Mouse (Mus musculus): ENCODE results near the gene Usp24. TPM values are rescaled to one million over a fixed set of nuclear protein-coding genes. Genes with fewer than 3 reads are reported as not detected.
"Not testable (repeated sequence)": the region's sequence is repeated elsewhere in the genome, so short reads cannot be mapped to it uniquely, and the experiment has no call there.

Usp24 gene
- total and polyA plus RNA-seq, 2 experiments from 2014 or later, result 5.9 to 27.3 TPM

DNA sequence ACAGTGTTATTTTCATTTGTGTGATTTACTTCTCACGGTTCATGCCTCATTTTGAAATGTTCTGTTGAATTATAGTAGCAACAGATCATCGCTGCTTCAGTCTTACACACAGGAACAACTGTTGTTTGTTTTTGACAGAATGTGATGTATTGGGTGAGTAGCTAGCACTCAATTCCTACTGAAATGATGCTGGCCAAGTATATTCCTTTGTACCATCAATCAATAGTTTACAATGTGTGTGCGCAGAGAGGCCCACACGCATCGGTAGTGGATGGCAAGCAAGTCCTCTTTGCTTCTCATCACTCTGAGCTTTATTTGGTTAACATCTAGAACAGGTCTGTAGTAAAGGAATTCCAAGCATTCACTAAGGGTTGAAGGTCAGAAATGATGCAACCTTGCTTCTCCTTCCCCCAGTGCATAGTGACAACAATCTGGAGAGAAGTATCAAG lies 14.4 kb downstream of the Usp24 start:
- TF ChIP-seq CTCF (IDR thresholded peaks at IDR 0.05; ENCODE audit: low read depth), result no peak
- TF ChIP-seq EP300 (IDR thresholded peaks at IDR 0.05; ENCODE audit: low read depth), result no peak
- DNase-seq (ENCODE audit: low spot score) (no peak), ATAC-seq (ENCODE audit: insufficient read depth, low read depth) (no peak)
- Histone ChIP-seq H3K9me3 (replicated peaks; ENCODE audit: control insufficient read depth, low read length) (no peaks in the 10 kb centered on the region), H3K9ac (replicated peaks; ENCODE audit: low read depth, low read length) (no peak overlapping the region), H3K36me3 (replicated peaks; ENCODE audit: control insufficient read depth, insufficient read depth, low read length) (no peaks in the 10 kb centered on the region), H3K4me2 (ENCODE audit: low read depth, low read length) (no peak overlapping the region), H3K27me3 (ENCODE audit: control insufficient read depth, insufficient read depth, low read length) (no peaks in the 10 kb centered on the region), H3K27ac (ENCODE audit: low read depth) (no peak overlapping the region), H3K4me3 (ENCODE audit: low read depth, low read length) (no peak overlapping the region), H3K4me1 (ENCODE audit: control insufficient read depth, insufficient read depth) (peaks cover 18% of the 10 kb centered on the region)
- 53% methylated on average over 5 of the region's 5 CpGs for WGBS

DNA sequence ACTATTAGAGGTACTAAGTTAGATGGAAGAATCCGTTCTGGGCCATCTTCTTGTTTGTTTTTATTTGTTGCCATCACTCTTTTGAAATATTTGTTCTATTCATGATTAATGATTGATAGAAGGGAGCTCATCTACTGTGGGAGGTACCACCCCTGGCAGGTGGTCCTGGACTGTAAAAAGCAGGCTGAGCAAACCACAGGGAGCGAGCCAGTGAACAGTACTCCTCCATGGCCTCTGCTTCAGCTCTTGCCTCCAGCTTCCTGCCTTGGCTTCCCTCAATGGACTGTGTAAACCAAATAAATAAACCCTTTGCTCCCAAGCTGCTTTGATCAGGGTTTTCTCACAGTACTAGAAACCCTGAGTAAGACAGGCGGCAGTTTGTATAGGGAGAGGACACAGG lies 17.1 kb downstream of the Usp24 start:
- Histone ChIP-seq H3K4me2 (ENCODE audit: low read depth, low read length) (no peak overlapping the region), H3K9ac (replicated peaks; ENCODE audit: low read depth, low read length) (no peak overlapping the region), H3K4me1 (ENCODE audit: control insufficient read depth, insufficient read depth) (peaks cover 18% of the 10 kb centered on the region), H3K36me3 (replicated peaks; ENCODE audit: control insufficient read depth, insufficient read depth, low read length) (no peaks in the 10 kb centered on the region), H3K27ac (ENCODE audit: low read depth) (no peak overlapping the region), H3K9me3 (replicated peaks; ENCODE audit: control insufficient read depth, low read length) (no peaks in the 10 kb centered on the region), H3K27me3 (ENCODE audit: control insufficient read depth, insufficient read depth, low read length) (no peaks in the 10 kb centered on the region), H3K4me3 (ENCODE audit: low read depth, low read length) (no peak overlapping the region)
- DNase-seq (ENCODE audit: low spot score), result no peak
- WGBS, result 94% methylated on average over 3 of the region's 3 CpGs
- ATAC-seq (ENCODE audit: insufficient read depth, low read depth), result no peak
- TF ChIP-seq EP300 (IDR thresholded peaks at IDR 0.05; ENCODE audit: low read depth) (no peak), CTCF (IDR thresholded peaks at IDR 0.05; ENCODE audit: low read depth) (no peak)

DNA sequence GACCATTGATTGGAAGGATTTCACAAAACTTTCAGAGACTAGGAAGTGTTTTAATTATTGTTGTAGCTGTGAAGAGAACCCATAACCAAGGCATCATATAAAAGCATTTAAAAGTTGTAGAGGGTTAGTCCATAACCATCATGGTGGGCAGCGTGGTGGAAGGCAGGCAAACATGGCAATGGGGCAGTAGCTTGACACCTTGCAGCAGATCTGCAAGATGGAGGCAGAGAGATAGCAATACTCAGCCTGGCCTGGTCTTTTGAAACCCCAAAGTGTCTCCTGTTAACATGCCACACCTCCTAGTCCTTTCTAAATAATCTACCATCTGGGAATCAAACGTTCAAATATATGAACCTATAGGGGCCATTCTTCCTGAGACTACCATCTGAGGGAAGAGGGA lies 17.6 kb downstream of the Usp24 start:
- DNase-seq (ENCODE audit: low spot score), result no peak
- Histone ChIP-seq H3K27me3 (ENCODE audit: control insufficient read depth, insufficient read depth, low read length) (no peaks in the 10 kb centered on the region), H3K9me3 (replicated peaks; ENCODE audit: control insufficient read depth, low read length) (no peaks in the 10 kb centered on the region), H3K4me3 (ENCODE audit: low read depth, low read length) (no peak overlapping the region), H3K9ac (replicated peaks; ENCODE audit: low read depth, low read length) (no peak overlapping the region), H3K36me3 (replicated peaks; ENCODE audit: control insufficient read depth, insufficient read depth, low read length) (no peaks in the 10 kb centered on the region), H3K4me1 (ENCODE audit: control insufficient read depth, insufficient read depth) (peaks cover 18% of the 10 kb centered on the region), H3K27ac (ENCODE audit: low read depth) (no peak overlapping the region), H3K4me2 (ENCODE audit: low read depth, low read length) (no peak overlapping the region)
- 59% methylated on average over 2 of the region's 2 CpGs for WGBS
- TF ChIP-seq CTCF (IDR thresholded peaks at IDR 0.05; ENCODE audit: low read depth) (no peak), EP300 (IDR thresholded peaks at IDR 0.05; ENCODE audit: low read depth) (no peak)
- no peak for ATAC-seq (ENCODE audit: insufficient read depth, low read depth)

DNA sequence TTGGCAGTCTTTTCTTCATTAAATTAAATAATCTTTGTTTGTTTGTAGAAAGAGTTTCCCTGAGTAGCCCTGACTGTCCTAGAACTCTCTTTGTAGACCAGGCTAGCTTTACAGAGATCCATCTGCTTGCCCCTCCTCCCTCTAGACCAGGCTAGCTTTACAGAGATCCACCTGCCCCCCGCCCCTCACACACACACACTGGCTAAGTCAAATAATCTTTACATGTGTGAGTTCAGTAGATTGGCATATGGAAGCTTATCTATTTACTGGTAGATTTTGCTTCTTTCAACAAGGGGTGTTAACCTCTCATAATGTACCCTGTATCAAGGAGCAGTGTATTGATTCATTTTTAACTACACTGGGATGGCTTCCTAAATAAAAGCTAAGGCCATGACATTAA lies 19.8 kb downstream of the Usp24 start:
- no peak overlapping the region for H3K9ac ChIP-seq (replicated peaks; ENCODE audit: low read depth, low read length)
- no peak overlapping the region for H3K27ac ChIP-seq (ENCODE audit: low read depth)
- 85% methylated on average over 1 of the region's 1 CpGs for WGBS
- H3K36me3 ChIP-seq (replicated peaks; ENCODE audit: control insufficient read depth, insufficient read depth, low read length), result no peaks in the 10 kb centered on the region
- 0 out of 2 replicates have a peak, but pooled peaks cover 17% of the 10 kb centered on the region for H3K4me1 ChIP-seq (ENCODE audit: control insufficient read depth, insufficient read depth)
- DNase-seq (ENCODE audit: low spot score), result no peak
- no peak for ATAC-seq (ENCODE audit: insufficient read depth, low read depth)
- no peak overlapping the region for H3K4me2 ChIP-seq (ENCODE audit: low read depth, low read length)
- TF ChIP-seq EP300 (IDR thresholded peaks at IDR 0.05; ENCODE audit: low read depth) (no peak), CTCF (IDR thresholded peaks at IDR 0.05; ENCODE audit: low read depth) (no peak)
- H3K9me3 ChIP-seq (replicated peaks; ENCODE audit: control insufficient read depth, low read length), result no peaks in the 10 kb centered on the region
- H3K4me3 ChIP-seq (ENCODE audit: low read depth, low read length), result no peak overlapping the region
- H3K27me3 ChIP-seq (ENCODE audit: control insufficient read depth, insufficient read depth, low read length), result no peaks in the 10 kb centered on the region

DNA sequence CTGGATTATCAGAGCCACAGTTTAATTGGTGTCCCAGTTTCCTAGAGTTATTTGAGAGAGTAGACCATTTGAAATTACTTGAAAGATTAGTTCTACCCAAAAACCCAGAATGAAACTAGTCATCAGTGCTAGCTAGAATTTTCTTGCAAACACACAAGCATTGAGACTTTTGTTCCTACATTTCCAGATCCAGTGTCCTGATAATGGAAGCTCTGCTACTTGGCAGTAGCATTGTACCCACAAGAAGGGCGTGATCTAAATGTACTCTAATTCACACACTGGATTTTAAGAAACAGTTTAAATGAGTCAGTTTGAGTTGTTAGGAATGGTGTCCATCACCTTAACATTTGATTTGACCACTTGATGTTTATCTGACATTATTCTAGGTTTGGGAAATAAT lies 31.7 kb downstream of the Usp24 start:
- Histone ChIP-seq H3K4me2 (ENCODE audit: low read depth, low read length) (no peak overlapping the region), H3K27me3 (ENCODE audit: control insufficient read depth, insufficient read depth, low read length) (no peaks in the 10 kb centered on the region), H3K4me3 (ENCODE audit: low read depth, low read length) (no peak overlapping the region), H3K4me1 (ENCODE audit: control insufficient read depth, insufficient read depth) (no peaks in the 10 kb centered on the region), H3K27ac (ENCODE audit: low read depth) (no peak overlapping the region), H3K9ac (replicated peaks; ENCODE audit: low read depth, low read length) (no peak overlapping the region), H3K36me3 (replicated peaks; ENCODE audit: control insufficient read depth, insufficient read depth, low read length) (peaks cover 60% of the 10 kb centered on the region), H3K9me3 (replicated peaks; ENCODE audit: control insufficient read depth, low read length) (no peaks in the 10 kb centered on the region)
- WGBS, result 93% methylated on average over 1 of the region's 1 CpGs
- ATAC-seq (ENCODE audit: insufficient read depth, low read depth) (no peak), DNase-seq (ENCODE audit: low spot score) (no peak)
- TF ChIP-seq CTCF (IDR thresholded peaks at IDR 0.05; ENCODE audit: low read depth), result no peak
- TF ChIP-seq EP300 (IDR thresholded peaks at IDR 0.05; ENCODE audit: low read depth), result no peak

DNA sequence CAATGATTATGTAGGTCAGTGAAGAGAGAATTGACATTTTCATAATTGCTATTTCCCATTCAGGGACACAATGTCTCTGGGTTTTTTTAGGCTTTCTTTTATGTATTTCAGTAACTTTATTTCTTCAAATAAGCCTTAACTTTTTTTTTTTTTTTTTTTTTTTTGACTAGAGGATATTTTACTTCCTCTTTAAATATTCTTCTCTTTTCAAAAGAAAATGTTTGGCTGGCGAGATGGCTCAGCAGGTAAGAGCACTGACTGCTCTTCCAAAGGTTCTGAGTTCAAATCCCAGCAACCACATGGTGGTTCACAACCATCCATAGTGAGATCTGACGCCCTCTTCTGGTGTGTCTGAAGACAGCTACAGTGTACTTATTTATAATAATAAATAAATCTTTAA lies 39.0 kb downstream of the Usp24 start:
- H3K36me3 ChIP-seq (replicated peaks; ENCODE audit: control insufficient read depth, insufficient read depth, low read length), result peaks cover 65% of the 10 kb centered on the region
- not testable (repeated sequence) for H3K4me1 ChIP-seq (ENCODE audit: control insufficient read depth, insufficient read depth); DNase-seq (ENCODE audit: low spot score); H3K9me3 ChIP-seq (replicated peaks; ENCODE audit: control insufficient read depth, low read length); H3K4me2 ChIP-seq (ENCODE audit: low read depth, low read length); H3K9ac ChIP-seq (replicated peaks; ENCODE audit: low read depth, low read length); H3K27me3 ChIP-seq (ENCODE audit: control insufficient read depth, insufficient read depth, low read length); H3K4me3 ChIP-seq (ENCODE audit: low read depth, low read length); H3K27ac ChIP-seq (ENCODE audit: low read depth); ATAC-seq (ENCODE audit: insufficient read depth, low read depth)
- WGBS, result 89% methylated on average over 2 of the region's 2 CpGs
